Mouse (Mus musculus): ENCODE data around the gene Barx2. TPM values are rescaled to one million over a fixed set of nuclear protein-coding genes. Genes with fewer than 3 reads are reported as not detected.

Gene Barx2
- total RNA-seq, 2 experiments from 2014 or later = not detected

GRCm38 (mm10) chr9:31839106-31840027, 73.9 kb downstream of the Barx2 start:
- ATAC-seq (ENCODE audit: poor library complexity, severe bottlenecking) = no peak

DNA sequence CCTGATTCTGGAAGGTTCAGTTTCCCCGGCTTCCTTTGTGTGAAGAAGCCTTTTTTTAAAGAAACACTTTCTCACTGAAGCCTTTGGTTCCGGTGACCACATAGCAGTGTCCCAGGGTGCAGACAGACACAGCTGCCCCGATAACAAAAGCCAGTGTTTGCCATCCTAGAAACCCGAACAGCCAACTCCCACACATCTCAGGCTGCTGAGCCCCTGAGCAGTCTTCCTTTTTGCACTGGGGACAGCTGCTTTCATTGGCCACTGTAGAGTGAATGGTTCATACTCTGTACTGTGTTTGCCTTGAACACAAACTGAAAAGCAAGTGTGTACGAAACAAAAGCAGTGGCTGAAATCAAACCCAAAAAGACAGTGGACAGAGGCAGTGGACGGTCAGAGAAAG, 75.2 kb downstream of the Barx2 start:
- ATAC-seq (ENCODE audit: poor library complexity, severe bottlenecking) = no peak

- ATAC-seq (ENCODE audit: poor library complexity, severe bottlenecking) = no peak
Measured at GRCm38 (mm10) chr9:31808753-31809152, 104.5 kb downstream of the Barx2 start.

DNA sequence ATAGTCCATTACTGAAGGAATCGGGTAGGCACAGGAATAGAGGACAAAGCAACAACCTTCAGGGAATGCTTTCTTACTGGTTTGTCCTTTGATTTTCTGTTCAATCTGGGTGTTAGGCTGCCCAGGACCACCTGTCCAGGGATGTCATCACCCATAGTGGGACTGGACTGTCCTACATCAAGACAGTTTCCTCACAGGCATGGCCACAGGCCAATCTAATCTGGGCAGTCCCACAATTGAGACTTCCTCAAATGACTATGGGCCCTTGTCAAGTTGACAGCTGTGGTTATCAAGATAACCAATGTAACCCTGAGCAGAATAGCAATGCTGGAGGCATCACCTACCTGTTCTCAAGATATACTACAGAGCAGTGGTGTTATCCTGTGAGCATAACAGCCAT, 110.6 kb downstream of the Barx2 start:
- ATAC-seq (ENCODE audit: poor library complexity, severe bottlenecking) = no peak

Other genes with a start within 250 kb of the Barx2 start
- 4.9 and 5.0 TPM in 2 replicates for gene Arhgap32, start 202.7 kb upstream of the Barx2 start, total RNA-seq (2015)
- 1.5 and 2.8 TPM in 2 replicates for gene Arhgap32, start 202.7 kb upstream of the Barx2 start, total RNA-seq (2017)

Measured in megakaryocyte, adult 5-6 weeks (primary cell).